Mouse (Mus musculus) intestine, embryonic 14.5 days (tissue): ENCODE data around the gene Msh6. TPM values are rescaled to one million over a fixed set of nuclear protein-coding genes. Genes with fewer than 3 reads are reported as not detected.
A peak's percentile ranks its signal among the peaks of the same experiment; 100 is the strongest.
"Not testable (repeated sequence)": the region's sequence is repeated elsewhere in the genome, so short reads cannot be mapped to it uniquely, and the experiment has no call there.

Experiments used
- ATAC-seq: fragments of 200-750 bp; cut with Nextera tagmentation; replicated peaks from 2 replicates; pipeline ENCODE4 v1.8.0; 2017; ENCODE audit warnings: low read depth, moderate number of reproducible peaks, moderate TSS enrichment, moderate library complexity; ENCODE audit not compliant: low FRiP score, low TSS enrichment
- DNase-seq: peaks from one replicate; pipeline ENCODE4 v3.0.0-alpha.2; 2018; ENCODE audit warnings: low spot score
- H3K27ac ChIP-seq: fragments of 300-500 bp; sonication (generic); 2 replicates; pipeline ENCODE4 v1.5.1; 2014; ENCODE audit warnings: low read depth, mild to moderate bottlenecking, control low read depth
- H3K27me3 ChIP-seq: fragments of 300-500 bp; sonication (generic); replicated peaks from 2 replicates; pipeline ENCODE4 v1.6.1; 2014; ENCODE audit warnings: low read length, control low read depth; ENCODE audit not compliant: control insufficient read depth, insufficient read depth
- H3K36me3 ChIP-seq: fragments of 300-500 bp; sonication (generic); 2 replicates; pipeline ENCODE4 v1.6.1; 2014; ENCODE audit warnings: low read length, control low read depth; ENCODE audit not compliant: control insufficient read depth, insufficient read depth
- H3K4me1 ChIP-seq: fragments of 300-500 bp; sonication (generic); replicated peaks from 2 replicates; pipeline ENCODE4 v1.6.1; 2014; ENCODE audit warnings: low read length, control low read depth, mixed read lengths; ENCODE audit not compliant: control insufficient read depth, insufficient read depth
- H3K4me2 ChIP-seq: fragments of 300-500 bp; sonication (generic); 2 replicates; pipeline ENCODE4 v1.6.1; 2014; ENCODE audit warnings: low read length
- H3K4me3 ChIP-seq: fragments of 300-500 bp; sonication (generic); 2 replicates; pipeline ENCODE4 v1.5.1; 2014; ENCODE audit warnings: low read depth, low read length, control low read depth, mixed read lengths
- H3K9ac ChIP-seq: fragments of 300-500 bp; sonication (generic); 2 replicates; pipeline ENCODE4 v1.6.1; 2014; ENCODE audit warnings: mild to moderate bottlenecking, low read length
- H3K9me3 ChIP-seq: fragments of 300-500 bp; sonication (generic); 2 replicates; pipeline ENCODE4 v1.6.1; 2016; ENCODE audit warnings: low read length, control low read depth; ENCODE audit not compliant: control insufficient read depth
- WGBS: fragments of 180-500 bp; shearing (Covaris S2); extraction: QIAGEN DNeasy Blood & Tissue Kit; methylation state at CpG from one replicate; pipeline ENCODE4 v1.1.7; 2014; 5-methylcytosine and 5-hydroxymethylcytosine counted together
- polyA plus RNA-seq: library from polyadenylated mRNA; unstranded; fragments of >200 nt; fragmentation: Nextera tagmentation; extraction: Ambion mirVana; gene quantifications from 2 replicates; pipeline ENCODE4 v1.2.1, GENCODE M21; 2014

Msh6 gene
- 58.7 and 62.2 TPM in 2 replicates for polyA plus RNA-seq

- H3K27ac ChIP-seq: peak within 1 kb of the TSS; percentile 85
- H3K9ac ChIP-seq: peak within 1 kb of the TSS; percentile 88
- H3K4me1 ChIP-seq: peaks cover 13% of the 10 kb centered on the region
- under 1% methylated on average over 62 of the region's 63 CpGs for WGBS
- H3K36me3 ChIP-seq: peaks cover 4% of the 10 kb centered on the region
- H3K9me3 ChIP-seq: no peaks in the 10 kb centered on the region
- DNase-seq (peak; percentile 94), ATAC-seq (peak; percentile 99)
- H3K4me2 ChIP-seq: peak within 1 kb of the TSS; percentile 68
- peak within 1 kb of the TSS; percentile 97 for H3K4me3 ChIP-seq
- H3K27me3 ChIP-seq: no peaks in the 10 kb centered on the region
These were observed at the start of gene Msh6 for GRCm38 (mm10) chr17:87974629-87975228. Msh6 (plus strand) TSS chr17:87975062.

GRCm38 (mm10) chr17:87934326-87934725 is 40.5 kb upstream of the Msh6 start:
- no peaks in the 10 kb centered on the region for H3K9me3 ChIP-seq
- no peak for ATAC-seq
- no peaks in the 10 kb centered on the region for H3K4me1 ChIP-seq
- DNase-seq: no peak
- no peak overlapping the region for H3K4me3 ChIP-seq
- H3K9ac ChIP-seq: no peak overlapping the region
- H3K27me3 ChIP-seq: no peaks in the 10 kb centered on the region
- 84% methylated on average over 10 of the region's 10 CpGs for WGBS
- no peak overlapping the region for H3K27ac ChIP-seq
- no peak overlapping the region for H3K4me2 ChIP-seq
- no peaks in the 10 kb centered on the region for H3K36me3 ChIP-seq

GRCm38 (mm10) chr17:87934736-87935135 is 40.1 kb upstream of the Msh6 start:
- H3K27me3 ChIP-seq: no peaks in the 10 kb centered on the region
- no peak overlapping the region for H3K4me2 ChIP-seq
- no peaks in the 10 kb centered on the region for H3K4me1 ChIP-seq
- 92% methylated on average over 8 of the region's 8 CpGs for WGBS
- DNase-seq: no peak
- H3K4me3 ChIP-seq: no peak overlapping the region
- H3K9me3 ChIP-seq: no peaks in the 10 kb centered on the region
- ATAC-seq: no peak
- no peaks in the 10 kb centered on the region for H3K36me3 ChIP-seq
- no peak overlapping the region for H3K9ac ChIP-seq
- no peak overlapping the region for H3K27ac ChIP-seq

DNA sequence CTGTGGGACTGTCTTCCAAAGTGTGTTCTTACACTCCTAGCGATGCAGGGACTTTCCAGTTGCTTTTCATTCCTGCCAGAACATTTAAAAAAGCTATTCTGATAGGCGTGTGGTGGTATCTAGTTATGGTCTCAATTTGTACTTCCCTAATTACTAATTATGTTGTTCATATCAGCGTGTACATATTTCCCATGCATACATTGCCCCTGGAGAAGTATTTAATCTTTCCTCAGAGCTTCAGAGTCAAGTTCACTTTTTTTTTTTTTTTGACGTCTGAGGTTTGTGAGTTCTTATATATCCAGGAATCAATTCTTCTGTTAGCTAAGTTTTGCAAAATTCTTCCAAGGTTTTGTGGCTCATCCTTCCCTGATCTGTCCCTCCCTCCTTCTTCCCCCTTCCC is 38.7 kb upstream of the Msh6 start:
- WGBS: 84% methylated on average over 4 of the region's 4 CpGs
- no peak for ATAC-seq

GRCm38 (mm10) chr17:87948965-87949584 is 25.8 kb upstream of the Msh6 start:
- ATAC-seq (peak; percentile 72), DNase-seq (peak; percentile 91)
- no peaks in the 10 kb centered on the region for H3K36me3 ChIP-seq
- H3K4me2 ChIP-seq: no peak overlapping the region
- no peak overlapping the region for H3K4me3 ChIP-seq
- no peaks in the 10 kb centered on the region for H3K27me3 ChIP-seq
- no peaks in the 10 kb centered on the region for H3K9me3 ChIP-seq
- no peak overlapping the region for H3K9ac ChIP-seq
- 40% methylated on average over 16 of the region's 16 CpGs for WGBS
- no peak overlapping the region for H3K27ac ChIP-seq
- no peaks in the 10 kb centered on the region for H3K4me1 ChIP-seq

More for the DNA sequence above, 38.7 kb upstream of the Msh6 start:
- H3K4me3 ChIP-seq: no peak overlapping the region
- H3K36me3 ChIP-seq: no peaks in the 10 kb centered on the region
- no peaks in the 10 kb centered on the region for H3K27me3 ChIP-seq
- no peaks in the 10 kb centered on the region for H3K9me3 ChIP-seq
- H3K4me2 ChIP-seq: no peak overlapping the region
- DNase-seq: no peak
- no peak overlapping the region for H3K27ac ChIP-seq
- no peak overlapping the region for H3K9ac ChIP-seq
- no peaks in the 10 kb centered on the region for H3K4me1 ChIP-seq

- not testable (repeated sequence) for H3K27ac ChIP-seq, H3K4me2 ChIP-seq, H3K4me1 ChIP-seq, H3K4me3 ChIP-seq, H3K27me3 ChIP-seq, H3K9ac ChIP-seq, H3K9me3 ChIP-seq, DNase-seq, H3K36me3 ChIP-seq, ATAC-seq
- 85% methylated on average over 13 of the region's 13 CpGs for WGBS
These were observed 20.2 kb upstream of the Msh6 start for GRCm38 (mm10) chr17:87954618-87955124.

- Histone ChIP-seq H3K4me2 (no peak overlapping the region), H3K36me3 (no peaks in the 10 kb centered on the region), H3K4me3 (no peak overlapping the region), H3K4me1 (no peaks in the 10 kb centered on the region), H3K27ac (no peak overlapping the region), H3K9ac (no peak overlapping the region), H3K9me3 (peaks cover 4% of the 10 kb centered on the region; the same call in 1 of the 2 replicates), H3K27me3 (no peaks in the 10 kb centered on the region)
- ATAC-seq (no peak), DNase-seq (no peak)
- 71% methylated on average over 12 of the region's 12 CpGs for WGBS
These were observed 17.6 kb upstream of the Msh6 start for GRCm38 (mm10) chr17:87957096-87957840.

GRCm38 (mm10) chr17:87958283-87958682 is 16.6 kb upstream of the Msh6 start:
- Histone ChIP-seq H3K4me2 (no peak overlapping the region), H3K27me3 (no peaks in the 10 kb centered on the region), H3K36me3 (no peaks in the 10 kb centered on the region), H3K4me3 (no peak overlapping the region), H3K9me3 (peaks cover 4% of the 10 kb centered on the region; the same call in 1 of the 2 replicates), H3K4me1 (no peaks in the 10 kb centered on the region), H3K27ac (no peak overlapping the region), H3K9ac (no peak overlapping the region)
- ATAC-seq (no peak), DNase-seq (no peak)
- 62% methylated on average over 8 of the region's 8 CpGs for WGBS
